Mouse (Mus musculus): ENCODE data around the gene Cc2d2b. TPM values are rescaled to one million over a fixed set of nuclear protein-coding genes. Genes with fewer than 3 reads are reported as not detected.
A peak's percentile ranks its signal among the peaks of the same experiment; 100 is the strongest.

The Cc2d2b gene
- total RNA-seq, 2 experiments from 2014 or later = not detected

DNA sequence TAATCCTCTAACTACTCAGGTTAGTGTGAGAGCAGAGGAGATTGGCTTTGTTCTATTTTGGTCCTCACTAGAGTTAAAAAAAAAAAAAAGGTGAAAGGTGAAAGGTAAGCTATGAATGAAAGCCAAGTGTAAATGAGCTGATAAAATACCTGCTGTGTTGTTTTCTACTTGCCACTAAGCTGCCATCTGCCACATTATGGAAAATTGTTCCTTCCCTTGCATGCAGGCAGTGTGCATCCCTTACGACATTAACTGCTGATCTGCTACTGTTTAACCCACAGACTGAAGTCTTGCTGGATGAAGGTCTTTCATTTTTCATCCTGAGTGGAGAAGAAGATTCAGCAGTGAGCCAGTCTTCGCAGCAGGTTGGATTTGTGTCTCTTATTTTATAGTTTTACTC is 11.5 kb downstream of the Cc2d2b start:
- DNase-seq = no peak

DNA sequence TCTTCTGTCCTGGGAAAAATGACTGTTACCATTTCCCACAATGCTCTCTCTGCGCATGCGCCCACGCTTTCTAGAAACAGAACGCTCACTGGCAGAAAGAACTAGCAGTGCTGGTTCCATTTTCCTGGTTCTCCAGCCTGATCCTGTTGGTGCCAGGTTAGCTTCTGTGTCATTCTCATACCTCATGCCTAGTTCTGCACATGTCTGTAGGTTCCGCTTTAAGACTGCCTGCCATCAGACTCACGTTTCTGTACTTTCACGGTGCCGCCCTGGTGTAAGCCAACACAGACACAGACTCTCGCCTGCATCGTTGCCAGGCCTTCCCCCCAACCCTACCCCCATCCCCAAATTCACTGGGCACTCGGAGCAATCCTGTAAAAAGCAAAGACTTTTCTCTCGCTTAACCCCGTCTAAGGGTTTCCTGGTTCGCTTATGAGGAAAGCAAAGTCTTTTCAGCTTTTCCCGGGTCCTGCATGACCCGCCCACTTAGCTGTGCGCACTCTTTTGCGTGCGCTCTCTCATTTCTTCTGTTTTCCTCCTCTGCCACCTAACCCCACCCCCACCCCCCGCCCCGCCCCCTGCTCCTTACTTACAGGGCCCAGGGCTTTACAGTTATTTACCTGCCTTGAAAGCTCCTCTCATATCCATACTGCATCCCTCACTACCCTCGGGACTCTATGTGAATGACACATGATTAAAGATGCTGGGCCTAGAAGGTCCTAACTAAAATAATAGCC is 13.6 kb downstream of the Cc2d2b start:
- peak; percentile 42 to 49 for DNase-seq

DNA sequence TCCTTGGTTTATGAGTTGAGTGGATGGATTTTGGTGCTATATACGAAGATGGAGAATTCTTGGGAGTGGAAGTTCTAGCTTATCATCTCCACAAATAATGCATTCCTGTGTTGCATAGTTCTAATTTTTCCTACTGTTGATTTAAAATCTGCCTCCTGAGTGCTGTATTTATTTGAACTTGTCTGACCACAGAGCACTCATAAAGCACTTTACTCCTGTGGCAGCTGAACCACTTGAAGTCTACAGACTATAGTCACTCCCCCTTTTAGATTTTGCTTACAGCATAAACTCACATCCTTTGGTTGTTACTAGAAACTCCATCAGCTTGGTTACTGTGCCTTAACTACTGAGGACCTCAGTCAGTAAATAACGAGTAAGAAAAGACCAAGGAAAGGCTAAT is 18.6 kb downstream of the Cc2d2b start:
- no peak for DNase-seq

DNA sequence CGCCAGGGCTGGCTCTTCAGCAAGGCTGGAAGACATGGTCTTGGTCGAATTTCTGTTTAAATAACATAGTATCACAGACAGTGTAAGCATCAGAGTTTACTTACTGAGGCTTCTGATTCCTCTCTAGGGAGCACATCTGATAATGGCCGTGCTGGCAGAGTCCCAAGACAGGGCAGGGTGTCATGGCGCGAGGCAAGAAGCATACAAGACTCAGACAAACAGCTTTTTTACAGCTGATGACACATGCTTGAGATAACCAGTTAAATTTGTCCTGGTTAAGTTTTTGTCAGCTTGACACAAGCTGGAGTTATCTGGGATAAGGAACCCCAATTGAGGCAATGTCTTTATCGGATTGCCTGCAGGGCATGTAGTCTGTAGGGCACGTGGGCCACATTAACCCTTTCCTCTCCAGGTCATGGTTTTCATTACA is 20.8 kb downstream of the Cc2d2b start:
- DNase-seq = no peak

DNA sequence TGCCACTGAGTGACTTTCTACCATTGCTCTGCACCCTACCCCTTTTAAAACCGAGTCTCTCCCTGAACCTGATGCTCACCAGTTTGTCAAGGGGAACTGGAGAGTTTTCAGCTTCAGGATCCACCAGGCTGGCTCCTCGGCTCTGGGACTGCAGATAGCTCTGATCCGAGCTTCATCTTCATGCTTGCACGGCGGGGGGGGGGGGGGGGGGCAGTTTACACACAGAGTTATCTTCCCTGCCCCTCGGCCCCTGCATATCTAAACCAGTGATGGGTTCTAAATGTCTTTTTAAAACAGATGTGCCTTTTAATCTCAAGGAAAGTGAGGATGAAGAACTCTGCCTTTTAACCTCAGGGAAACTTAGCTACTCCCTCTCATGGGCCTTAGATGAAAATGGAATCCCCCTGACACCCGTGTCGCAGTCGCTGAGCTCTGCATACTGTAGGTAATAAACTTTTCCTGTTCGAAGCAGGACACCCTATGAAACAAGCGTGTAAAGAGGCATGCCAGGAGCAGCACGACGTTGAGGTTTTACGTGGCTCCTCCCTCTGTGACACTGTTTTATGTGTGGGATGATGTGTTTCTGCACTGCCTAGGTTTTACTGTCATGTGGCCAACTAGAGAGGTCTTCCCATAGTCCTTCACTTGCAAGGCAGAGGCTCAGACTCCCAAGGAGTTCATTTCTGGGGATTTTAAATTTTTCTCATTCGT is 39.6 kb downstream of the Cc2d2b start:
- no peak for DNase-seq

DNA sequence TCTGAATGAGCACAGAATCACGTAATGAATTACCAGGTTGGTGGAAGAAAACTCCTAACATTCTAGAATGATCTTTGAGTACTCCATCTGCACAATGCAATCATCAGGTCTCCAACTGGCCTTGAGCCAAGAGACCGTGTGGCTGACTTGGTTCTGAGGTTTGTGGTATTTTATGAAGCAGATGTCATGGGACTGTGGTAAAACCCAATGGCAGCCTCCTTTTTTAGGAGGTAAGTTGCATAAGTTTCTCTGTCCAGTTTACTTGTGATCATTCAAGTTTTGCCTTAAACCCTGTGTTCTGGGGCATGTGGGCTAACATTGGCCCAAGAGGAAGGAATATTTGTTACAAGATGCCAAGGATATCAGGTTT is 40.1 kb downstream of the Cc2d2b start:
- no peak for DNase-seq

DNA sequence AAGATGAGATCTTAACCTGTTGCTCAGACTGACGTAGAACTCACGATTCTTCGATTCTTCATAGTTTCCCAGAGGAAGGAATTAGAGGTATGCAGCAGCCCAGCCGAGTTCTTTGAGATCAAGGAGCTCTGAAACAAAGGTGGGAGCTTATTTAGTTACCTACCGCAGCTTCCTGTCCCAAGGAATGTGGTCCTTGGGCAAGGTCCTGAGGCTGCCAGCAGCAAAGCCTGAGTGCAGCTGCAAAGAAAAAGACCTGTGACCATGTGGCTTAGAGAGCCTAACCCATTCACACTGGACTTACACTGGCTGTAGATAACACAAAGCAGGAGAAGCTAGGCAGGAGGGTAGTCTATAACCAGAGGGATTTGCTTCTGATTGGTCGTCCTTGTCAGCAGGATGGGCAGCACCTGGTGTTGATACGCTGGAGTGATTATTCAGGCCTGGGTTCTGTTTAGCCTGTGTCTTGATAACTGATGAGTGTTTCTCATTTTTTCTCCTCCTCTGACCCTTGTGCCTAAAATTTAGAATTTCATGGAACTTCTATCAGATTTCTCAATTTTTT is 56.7 kb downstream of the Cc2d2b start:
- DNase-seq = no peak

DNA sequence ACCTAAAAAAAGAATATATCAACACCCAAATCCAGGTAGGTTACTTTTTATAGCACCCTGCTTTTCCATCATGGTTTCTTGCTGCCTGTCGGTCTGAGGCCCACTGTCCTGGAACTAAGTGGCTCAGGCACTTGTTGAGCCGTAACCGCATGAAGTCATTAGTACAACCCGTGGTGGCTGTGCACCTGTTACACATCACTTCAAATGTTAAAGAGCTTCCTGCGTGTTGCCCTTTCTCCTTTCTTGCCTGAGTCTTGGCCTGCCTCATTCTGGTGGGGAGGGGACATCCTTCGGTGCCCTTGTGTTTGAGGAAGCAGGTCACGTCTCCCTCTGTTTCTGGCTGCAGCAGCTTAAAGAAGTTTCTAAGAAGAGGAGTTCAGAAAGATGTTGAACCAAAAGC is 61.3 kb downstream of the Cc2d2b start:
- no peak for DNase-seq

DNA sequence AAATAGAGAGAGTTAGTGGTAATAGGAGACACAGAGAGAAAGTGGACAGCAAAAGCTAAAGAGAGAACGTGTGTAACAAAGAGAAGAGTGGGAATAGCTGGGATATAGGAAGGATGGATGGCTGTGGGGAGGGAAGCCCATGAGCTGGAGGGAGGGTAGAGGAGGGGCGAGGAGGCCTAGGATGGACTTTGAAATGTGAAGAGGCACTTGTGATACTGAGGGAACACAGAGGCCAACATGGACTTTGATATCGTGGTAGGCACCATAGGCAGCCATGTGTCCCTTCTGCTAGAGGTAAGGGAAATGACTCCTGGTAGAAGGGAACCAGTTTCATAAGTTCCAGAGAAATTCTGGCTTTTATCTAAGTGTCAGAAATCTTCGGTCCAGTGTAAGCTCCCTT is 63.3 kb downstream of the Cc2d2b start:
- DNase-seq = no peak

DNA sequence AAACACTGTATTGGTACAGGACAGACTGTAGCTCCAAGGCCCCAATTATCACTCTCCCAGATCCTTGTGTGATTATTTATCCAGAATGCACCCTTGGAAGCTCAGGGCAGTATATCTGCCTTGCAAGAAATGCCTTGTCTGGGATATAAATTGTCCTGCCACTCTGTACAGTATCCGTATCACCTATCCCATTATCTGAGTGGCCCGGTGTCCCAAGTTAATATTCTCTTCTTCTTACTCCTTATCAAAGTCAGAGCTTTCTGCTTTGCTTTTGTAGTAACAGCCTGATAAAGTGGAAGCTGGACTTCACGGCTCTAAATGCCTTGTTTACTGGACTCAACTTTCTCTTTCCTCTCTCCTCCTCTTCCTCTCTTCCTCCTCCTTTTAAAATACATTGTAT is 64.2 kb downstream of the Cc2d2b start:
- DNase-seq = no peak

DNA sequence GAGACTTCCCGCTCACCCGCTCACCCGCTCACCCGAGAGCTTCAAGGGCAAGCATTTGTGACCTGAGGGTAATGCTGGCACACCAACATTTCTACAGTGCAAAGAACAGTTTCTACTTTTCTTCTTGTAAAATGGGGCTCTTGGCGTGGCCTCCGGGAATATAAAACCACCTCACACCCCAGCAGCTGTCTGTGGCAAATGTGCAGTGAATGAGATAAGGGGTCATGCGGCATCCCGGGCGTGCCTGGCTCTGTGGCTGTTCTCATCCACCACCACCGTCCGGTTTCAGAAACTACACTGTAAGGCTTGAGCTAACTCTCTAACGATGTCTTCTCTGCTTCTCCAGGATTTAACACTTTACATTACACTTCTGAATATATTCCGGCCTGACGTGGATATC is 64.8 kb downstream of the Cc2d2b start:
- no peak for DNase-seq

DNA sequence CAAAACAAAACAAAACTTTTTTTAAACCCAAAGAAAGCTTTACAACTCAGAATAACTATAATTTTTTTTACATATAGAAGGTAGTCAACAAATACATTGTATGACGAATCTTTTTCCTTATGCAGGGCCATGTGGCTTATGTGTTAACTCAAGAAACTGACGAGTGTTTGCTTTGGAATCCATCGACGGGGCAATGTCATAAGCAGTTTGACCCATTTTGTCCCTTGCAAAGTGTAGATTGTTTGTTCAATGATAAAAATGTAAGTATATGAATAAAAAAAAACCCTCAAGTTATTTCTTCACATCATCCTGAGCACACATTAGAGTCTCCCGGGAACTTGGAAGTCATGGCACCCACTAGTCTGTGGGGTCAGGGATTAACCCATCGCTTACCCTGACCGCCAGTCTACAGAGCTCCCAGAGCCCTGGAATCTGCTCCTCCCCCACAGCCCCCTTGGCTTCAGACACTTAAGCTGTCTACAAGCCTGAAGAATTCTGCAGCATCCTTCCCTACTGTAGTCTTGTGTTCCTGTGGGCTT is 67.2 kb downstream of the Cc2d2b start:
- no peak for DNase-seq

DNA sequence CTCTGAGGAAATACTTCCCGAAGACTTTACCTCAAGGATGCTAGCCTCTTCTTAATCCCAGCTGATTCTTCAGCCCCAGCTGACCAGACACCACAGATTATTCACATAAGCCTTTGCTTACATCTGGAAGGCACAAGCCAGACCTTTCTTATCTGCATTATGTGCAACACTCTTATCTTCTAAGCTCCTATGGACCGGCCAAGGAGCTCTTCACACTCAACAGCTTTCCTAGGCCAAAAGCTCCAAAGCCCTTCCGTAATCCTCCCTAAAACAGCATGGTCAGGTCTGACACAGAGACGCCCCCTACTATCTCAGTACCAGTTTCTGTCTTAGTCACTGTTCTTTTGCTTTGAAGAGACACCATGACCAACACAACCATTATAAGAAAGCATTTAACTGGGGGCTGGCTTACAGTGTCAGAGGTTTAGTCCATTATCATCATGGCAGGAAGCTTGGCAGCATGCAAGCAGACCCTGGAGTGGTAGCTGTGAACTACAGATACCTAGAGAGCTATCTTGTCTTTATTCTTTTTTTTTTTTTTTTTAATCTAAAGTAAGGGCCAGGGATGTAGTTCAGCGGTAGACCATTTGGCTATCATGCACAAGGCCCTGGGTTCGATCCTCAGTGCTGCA is 69.5 kb downstream of the Cc2d2b start:
- no peak for DNase-seq

DNA sequence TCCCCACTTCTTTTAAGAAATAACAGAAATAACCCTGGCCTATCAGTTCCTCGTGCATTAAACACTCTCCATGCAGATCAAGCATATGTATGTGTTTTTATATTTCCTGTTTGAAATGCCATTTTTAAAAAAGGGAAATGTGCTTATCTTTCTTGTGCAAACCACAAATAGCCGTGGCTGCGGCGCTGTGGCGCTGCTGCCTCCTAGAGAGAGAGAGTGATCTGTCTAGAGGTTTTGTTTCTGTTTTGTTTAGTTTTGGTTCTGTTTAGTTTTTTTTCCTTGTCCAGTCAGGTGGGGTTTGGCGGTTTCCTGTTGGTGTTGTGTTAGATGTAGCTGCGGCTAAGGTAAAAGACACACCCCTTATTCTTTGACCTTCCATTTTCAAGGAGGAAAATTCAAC is 70.2 kb downstream of the Cc2d2b start:
- DNase-seq = no peak

DNA sequence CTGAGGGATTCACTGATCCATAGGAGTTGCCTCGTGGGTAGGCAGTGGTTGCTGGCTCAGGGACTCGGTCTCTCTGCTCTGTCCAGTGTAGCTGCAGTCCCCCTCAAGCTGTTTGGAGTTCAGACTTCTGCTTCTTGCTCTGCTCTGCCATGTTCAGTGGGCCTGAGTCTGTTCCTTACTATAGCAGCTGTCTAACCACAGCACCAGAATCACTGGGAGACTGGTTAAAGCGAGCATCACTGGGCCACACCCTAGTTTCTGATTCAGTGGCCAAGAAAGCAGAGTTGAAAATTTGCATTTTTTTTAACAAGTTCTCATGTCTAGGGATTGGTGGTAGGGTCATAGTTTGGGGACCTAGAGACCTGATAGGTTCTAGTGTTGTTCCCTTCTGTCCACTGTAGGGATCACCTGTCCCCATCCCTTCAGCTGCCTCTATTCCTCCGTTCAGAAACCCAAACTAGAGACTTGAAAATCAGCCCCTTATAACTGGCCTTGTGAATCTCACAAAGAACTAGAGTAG is 72.8 kb downstream of the Cc2d2b start:
- DNase-seq = no peak

DNA sequence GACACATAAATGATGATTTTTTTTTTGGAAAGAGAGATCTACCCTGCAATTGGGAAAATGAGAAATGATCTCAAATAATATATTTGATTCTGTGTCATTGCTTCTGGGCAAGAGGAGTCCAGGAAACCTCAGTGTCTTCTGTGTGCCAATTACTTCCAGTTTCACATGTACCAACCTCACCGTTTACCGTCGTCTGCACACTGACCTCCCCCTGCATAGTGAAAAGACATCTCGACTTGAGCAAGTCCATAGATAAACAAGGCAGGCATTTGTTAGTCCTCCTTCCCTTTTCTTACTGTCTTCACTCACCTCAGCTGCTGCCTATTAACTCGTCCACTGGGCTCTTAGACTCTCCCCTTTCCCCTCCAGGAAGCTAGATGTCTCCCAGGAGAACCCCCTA is 77.1 kb downstream of the Cc2d2b start:
- no peak for DNase-seq

DNA sequence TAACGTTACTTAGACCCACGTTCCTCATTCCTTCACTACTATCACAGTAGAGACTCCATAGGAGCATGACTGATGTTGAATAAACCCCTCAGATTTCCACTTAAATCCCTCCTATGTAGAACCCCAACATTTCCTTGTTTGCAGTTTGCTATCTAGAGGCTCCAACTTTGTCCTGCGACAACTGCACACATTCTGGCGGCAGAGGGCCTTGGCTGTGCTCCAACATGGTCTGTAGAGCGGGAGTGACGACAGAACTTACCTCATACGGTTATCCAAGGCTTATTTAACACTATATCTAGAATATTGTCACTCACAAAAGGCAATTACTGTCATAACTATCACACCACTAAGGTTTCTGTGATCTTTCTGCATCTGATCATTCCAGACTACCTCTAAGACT is 78.2 kb downstream of the Cc2d2b start:
- no peak for DNase-seq

DNA sequence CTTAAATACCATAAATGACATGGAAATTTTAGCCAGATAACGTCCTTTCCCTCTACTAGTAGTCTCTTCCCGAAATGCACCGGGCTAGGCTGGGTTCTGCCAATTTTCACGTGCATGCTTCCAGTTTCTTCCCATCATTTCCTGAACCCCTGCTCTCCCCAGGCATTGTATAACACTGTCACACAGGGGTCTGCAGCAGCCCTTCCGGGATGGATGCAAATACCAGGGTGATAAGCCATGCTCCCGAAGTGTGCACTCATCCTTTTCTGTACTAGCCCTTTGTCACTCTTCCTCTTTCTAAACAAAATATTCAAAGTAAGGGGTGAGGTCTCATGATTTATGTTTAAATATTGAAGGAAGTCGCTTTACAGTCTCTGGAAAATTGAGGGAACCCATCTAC is 81.6 kb downstream of the Cc2d2b start:
- DNase-seq = no peak

DNA sequence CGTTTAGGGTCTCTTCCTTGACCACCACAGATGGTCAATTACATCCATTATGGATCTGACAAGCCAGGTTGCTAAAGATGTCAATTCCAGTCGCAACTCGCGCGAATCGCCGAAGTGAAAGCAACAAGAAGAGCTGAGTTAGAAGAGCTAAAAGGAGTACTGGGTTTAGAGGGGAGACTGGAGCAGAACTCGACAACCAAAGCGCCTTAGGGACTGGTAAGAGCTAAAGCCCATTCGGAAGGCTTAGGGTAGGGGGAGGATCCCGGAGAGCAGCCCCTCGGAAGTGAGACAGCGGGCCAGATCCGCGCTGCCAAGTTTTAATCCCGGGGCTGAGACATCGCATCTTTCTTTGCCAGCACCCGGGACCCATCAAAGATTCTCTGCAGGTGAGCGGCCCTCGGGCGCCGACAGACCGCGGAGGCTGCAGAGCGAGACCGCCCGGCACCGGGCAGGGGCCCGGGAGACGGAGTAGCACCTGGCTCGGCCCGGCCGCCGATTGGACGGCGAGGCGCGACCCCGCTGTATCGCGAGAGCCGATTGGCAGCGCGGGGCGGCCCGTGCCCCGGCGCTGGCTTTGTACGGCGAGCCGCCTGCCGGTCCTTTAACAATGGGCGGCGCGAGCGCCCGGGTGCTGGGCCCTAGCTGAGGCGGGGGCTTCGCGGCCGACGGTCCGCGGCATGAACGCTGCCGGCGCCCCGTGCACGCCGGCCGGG is 82.3 kb downstream of the Cc2d2b start, which contains the start of gene Ccnj:
Gene Ccnj (plus strand): TSS at position 577 of the 713 bp plus-strand sequence.
- peak; percentile 96 to 97 for DNase-seq

DNA sequence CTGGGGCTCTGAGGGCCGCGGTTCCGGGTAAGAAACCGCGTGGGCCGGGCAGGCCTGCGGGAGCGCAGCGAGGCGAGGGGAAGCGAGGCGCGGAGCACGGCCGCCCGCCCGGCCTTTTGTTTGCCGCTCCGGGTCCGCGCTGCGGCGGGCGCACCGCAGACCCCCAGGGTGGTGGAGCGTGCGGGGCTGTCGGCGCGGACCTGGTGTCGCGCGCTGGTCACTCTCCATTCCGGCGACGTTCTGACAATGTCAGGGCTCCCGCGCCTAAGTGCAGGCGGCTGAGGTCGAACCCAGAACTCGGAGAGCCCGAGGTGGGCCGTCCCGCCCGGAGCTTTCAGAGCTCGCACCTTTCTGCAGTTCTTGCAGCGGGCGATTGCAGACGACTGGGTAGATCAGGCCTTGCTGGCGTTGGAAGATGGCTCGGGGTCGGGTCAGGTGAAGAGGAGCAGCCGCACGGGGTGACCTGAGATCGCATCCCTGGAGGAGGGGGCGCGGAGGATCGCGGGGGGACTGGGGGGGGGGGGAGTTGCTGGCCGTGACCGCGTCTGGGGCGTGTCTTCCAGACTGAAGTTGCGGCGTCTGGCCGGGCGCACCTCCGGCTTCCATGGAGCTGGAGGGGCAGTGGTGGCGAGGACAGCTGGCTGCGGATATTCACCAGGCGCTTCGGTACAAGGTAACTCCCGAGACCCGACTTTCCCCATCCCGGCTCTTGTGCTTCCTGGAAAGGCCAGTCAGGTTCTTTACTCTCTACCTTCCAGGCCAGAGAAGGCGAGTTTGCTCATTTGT is 83.1 kb downstream of the Cc2d2b start:
- peak; percentile 49 to 65 for DNase-seq

DNA sequence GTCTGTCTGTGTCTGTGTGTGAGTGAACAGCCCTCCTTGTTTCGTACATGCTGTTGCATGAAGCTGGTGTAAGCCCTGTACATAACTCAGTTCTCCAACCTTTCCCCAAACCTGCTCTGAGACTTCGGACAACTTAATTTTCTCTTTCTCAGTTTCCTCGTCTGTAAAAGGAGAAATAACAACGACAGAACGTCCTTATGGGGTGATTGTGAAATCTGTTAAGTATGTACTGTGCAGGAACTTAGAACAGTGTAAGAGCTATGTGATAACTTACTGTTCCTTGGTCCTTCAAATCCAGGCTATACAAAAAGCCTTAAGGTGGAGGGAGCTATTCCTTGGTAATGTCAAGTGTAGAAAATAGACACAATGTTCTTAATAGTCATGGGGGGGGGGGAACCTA is 83.8 kb downstream of the Cc2d2b start:
- DNase-seq = no peak
